Mouse (Mus musculus): ENCODE results near the gene Tbca.

Tbca gene

DNA sequence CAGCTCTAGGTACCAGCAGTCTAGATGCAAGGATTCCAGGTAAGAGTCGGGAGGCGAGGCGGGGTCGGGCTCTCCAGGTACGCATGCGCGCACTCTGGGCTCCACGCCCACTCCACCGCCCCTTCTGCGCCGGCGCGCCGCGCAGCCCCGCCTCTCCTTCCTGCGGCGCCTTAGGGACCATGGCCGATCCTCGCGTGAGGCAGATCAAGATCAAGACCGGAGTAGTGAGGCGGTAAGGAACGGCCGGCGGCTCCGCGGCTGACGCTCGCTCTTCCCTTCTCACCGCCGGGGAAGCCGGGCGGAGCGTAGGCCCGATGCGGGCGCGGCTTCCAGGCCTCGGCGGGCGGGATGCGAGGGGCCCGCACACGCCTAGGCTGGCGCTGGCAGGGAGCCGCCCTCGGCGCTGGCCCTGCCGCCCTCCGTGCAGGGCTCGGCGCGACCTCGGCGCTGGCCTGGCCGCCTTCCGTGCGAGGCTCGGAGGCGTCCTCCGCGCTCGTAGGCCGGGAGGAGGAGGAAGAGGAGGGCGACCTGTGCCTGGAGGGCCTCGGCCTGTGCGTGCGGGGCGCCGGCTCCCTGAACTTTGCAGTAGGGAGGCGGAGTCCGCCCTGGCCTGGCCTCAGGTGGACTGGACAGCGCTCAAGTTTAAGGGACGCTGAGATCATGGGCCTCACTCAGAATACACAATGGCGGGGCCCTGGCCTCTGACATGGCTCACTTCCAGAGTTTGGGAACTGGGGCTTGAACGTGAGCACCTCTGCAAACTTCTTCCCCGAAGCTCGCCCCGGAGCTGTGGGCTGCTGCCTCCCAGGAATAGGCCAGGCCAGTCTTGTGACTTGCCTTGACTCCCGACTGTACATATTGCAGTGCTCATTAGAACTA, at the start of gene Tbca:
Gene Tbca, plus strand, starts transcription at position 140 of the 879 bp plus-strand sequence.
- peak; percentile 91 for DNase-seq (ENCODE audit: low read depth, low spot score)

DNA sequence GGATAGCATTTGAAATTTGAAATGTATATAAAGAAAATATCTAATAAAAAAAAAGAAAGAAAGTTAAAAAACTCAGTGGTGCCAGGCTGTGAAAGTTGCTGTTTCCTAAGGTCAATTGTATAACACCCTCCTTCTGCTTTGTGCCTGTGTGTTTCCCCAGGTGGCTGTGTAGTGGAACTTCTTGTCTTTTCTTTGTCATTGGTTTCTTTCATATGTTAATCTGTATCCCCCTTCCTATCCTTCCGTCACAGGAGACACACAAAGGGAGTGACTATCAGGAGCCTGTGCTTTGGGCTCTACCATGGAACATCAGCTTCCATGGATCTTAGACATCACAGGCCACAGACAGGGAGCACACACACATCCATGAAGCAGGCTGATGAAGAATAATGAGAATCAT, 43.5 kb upstream of the Tbca start:
- peak; percentile 68 for DNase-seq (ENCODE audit: low read depth, low spot score)

DNA sequence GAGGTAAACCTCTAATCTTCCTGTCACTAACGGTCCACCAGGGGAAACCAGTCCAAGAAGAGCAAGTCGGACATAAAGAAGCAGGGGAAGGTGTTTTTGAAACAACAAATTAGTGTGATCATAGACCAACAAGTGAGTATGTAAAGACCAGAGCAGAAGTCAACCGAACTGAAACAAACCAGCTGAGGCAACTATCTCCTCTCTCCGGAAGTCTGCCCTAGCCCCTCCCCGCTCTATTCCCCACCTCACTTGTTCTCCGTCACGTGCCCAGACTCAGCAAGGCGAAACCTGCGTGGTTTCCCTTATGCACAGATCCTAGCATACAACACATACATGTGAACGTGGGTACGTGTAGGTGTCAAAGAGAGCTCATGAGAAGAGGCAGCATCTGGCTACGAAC, 22.9 kb upstream of the Tbca start:
- DNase-seq (ENCODE audit: low read depth, low spot score), result peak; percentile 7

DNA sequence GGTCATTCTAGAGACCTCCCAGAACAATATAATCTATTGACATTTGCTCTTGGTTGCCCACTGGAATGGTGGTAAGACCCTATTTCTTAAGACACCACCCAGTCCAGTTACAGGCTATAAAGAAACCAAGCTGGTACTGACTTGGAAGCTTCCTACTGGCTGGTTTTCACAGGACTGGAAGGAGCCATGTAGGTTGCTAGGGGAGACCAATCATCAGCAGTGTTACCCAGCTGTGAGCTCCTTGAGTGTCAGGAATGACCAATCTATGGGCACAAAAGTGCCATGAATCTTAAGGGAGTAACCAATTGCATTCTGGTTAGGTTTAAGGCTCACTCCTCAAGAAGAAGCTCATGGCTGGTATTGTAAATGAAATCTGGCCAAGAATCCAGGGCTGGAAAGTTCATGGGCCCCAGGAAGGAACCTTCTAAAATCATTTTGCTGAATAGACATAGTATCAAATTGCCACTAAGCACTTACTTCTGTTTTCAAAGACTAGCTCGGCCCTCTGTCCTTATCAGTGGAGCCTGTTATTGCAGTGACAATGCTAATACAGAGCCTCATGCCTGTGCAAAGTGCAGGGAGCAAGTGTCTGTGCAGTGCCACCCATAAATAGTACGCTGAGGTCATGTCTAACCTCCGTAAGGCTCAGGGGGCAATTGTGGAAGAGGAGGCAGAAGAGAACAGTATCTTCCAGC, 20.1 kb upstream of the Tbca start:
- no peak for DNase-seq (ENCODE audit: low read depth, low spot score)

DNA sequence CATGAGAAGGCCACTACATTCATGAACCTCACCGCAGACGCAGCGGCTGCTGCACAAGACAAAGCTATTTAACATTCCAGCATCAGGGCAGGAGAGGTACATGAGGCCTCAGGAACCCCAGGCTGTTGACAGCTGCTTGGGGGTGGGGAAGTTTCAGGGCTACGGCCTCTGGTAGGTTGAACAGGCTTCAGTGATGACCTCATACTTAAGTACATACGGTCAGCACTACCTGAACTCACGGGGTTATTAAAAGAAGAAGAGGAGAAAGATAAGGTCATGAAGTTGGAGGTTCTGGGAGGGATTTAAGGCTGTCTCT, 19.6 kb upstream of the Tbca start:
- DNase-seq (ENCODE audit: low read depth, low spot score), result no peak

DNA sequence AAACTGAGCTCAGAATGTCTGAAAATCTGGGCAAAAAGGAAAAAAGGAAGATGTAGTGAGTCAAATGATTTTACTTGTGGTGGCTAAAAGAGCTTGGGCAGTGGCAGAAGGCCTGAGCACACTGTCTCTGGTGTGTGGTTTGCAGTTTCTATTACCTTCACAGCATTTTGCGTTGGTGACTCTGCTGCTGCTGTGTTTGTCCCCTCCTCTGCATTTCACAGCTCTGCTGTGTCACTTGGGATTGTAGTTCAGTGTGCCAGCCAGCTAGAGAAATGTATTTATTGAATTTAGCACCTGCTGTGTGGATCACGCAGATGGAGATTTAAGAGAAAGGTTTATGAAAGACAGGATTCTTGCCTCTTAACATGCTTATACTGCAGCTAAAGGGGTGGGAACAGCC, 1.8 kb upstream of the Tbca start:
- DNase-seq (ENCODE audit: low read depth, low spot score), result no peak

DNA sequence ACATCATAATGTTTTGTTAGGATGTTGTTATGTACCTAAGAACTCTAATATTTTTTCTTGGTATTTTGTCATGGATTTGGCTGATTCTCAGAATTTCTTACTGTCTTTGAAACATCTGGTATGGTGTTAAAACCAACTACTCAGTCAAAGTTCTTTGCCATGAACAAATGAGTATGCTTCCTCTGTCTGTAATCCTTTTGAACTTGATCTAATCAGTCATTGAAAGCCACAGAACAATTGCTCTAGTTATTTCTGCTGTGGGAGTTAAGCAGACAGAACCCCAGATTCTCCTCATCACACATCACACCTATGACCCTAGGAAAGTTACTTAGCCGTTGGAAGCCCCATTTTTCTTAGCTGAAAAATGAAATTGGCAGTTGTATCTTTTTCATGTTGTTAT, 6.0 kb downstream of the Tbca start:
- DNase-seq (ENCODE audit: low read depth, low spot score), result no peak

DNA sequence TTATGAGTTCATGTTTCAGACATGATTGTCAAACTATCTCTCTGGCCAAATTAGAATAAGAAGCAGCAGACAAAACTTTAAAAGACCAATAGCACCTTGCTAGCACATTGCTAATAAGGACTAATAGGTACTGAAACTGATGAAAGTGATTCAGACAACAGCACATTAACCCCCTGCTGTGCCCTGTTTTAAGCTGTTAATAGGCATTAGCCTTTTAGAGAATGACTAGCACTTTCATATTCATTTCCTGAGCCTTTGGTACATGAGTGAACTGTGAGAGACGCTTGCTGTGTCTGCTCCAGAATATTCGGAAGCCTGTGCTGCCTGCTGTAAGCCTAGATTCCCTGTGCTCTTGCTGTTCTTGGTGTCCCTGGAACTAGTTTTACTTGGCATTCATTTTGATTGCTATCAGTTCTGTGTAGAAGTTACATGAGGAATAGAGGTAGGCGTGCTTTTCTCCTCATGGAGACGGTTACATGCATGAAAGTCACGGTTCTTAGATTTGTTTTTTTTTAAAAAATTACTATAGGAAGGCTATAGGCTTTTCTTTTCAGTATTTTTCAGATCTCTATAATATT, 14.9 kb downstream of the Tbca start:
- peak; percentile 26 for DNase-seq (ENCODE audit: low read depth, low spot score)

DNA sequence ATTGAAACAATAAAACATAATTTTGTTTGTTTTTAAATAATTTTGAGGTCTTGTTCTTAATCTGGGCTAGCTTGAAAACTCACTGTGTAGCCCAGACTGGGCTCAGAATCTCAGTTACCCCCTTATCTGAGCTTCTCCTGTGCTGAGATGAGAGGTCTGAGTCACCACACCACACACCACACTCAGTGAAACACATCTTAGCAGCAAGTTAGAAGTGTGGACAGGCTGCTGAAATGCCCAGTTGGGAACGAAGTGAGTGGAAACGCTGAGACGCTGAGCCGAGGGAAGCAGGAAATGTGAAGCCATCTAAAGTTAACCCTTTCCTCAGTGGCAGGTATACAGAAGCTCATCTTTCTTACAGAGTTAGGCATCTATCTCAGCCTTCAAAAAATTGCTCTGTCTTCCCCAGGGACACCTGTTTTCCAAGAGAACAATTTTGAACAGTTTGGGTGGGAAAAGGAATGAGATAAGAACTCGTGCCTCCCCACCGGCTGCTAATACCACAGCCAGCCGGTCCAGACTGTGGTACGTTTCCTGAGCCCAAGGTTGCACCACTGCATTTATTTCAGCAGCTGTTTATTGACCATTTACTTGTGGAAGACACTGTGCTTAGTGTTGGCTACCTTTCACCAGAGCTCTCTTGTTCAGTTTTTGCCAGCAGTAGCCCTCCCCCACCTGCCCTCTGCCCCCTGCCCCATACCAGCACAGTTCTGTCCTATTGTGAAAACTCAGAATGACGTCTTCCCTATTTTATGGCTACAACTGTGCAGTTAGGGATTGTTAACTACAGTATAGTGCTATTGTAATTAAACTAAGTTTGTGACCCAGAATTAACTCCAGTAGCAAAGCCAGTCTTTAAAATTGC, 17.8 kb downstream of the Tbca start:
- DNase-seq (ENCODE audit: low read depth, low spot score), result no peak

DNA sequence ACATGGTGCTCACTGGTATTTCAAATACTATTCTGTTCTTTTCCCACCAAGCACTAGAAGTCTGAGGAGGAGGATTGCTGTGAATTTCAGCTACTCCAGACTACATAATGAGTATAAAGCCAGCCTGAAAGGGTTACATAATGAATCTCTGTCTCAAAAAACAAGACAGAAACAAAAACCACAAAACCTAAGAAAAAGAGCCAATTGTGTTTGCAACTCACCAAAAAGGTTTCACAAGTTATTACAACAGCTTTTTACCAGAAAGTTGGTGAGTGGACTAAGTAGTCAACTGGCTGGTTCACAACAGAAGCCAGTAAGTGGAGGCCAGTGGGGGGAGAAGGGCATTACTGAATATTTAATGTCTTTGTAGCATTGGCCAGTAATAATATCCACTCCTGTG, 19.9 kb downstream of the Tbca start:
- no peak for DNase-seq (ENCODE audit: low read depth, low spot score)

DNA sequence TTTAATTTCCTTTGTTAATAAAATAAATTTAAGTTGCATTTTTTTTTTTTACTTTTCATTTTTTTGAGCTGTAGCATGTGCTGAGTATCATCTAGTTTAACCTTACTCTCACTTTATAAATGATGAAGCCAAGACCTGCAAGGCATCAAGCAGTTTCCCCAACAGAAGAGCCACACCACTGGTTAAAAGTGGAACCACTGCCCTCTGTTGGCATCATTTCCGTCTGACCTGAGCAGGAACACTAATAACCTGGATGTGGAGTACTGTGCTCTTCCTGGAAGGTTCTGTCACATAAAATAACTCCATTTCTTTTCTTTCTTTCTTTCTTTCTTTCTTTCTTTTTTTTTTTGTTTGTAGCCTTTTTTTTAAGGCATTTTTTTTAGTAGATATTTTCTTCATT, 21.0 kb downstream of the Tbca start:
- peak; percentile 45 for DNase-seq (ENCODE audit: low read depth, low spot score)

DNA sequence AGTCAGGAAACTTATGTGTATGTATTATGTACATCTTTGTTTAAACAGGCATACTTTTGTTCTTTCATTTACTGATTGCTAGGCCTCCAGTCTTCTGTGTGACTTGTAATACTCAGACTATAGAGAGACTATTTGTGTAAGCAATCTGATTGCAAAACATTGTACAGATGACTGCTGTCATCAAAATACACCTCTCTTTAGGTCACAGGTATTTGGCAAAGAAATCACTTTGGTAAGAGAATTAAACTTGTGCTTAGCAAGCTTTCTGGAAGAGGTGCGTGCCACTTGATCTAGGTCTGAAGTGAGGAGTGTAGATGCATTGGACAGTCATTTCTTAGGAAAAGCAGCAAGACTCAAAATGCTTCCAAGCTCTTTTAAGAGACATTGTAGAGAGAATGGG, 22.7 kb downstream of the Tbca start:
- no peak for DNase-seq (ENCODE audit: low read depth, low spot score)

DNA sequence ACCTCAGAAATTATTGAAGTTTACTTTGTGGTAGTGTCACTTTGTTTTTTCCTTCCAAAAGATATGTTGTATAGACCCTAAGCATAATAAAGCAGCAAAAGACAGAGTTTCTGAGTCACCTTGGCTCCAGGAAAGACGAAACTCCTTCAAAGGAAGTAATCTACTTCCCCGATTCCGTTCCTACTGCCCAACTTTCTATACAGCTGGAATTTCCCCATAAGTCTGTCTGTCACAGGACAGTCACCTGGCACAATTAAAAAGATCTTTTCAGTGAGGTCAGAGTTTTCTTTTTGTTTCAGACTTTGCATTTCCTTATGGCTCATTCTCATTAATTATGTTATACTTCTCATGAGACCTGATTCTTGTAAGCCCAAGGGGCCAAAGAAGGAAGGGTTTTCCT, 25.1 kb downstream of the Tbca start:
- no peak for DNase-seq (ENCODE audit: low read depth, low spot score)

DNA sequence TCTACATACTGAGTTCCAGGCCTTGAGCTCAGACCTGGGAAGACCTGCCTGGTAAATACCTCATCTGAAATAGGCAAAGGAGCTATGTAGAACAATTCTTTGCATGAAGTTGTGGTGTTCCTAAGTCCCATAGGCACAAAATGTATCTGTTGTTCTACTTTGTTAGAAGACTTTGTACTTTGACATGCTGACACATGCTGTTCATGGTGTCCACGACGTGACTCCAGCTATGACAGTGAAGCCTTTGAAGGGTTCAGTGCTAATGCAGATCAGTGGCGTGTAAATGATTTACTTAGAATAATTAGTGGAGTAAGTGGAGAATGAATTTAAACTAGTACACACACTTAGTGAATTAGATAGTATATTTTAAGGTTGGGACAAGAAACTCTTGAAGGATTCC, 31.8 kb downstream of the Tbca start:
- no peak for DNase-seq (ENCODE audit: low read depth, low spot score)

DNA sequence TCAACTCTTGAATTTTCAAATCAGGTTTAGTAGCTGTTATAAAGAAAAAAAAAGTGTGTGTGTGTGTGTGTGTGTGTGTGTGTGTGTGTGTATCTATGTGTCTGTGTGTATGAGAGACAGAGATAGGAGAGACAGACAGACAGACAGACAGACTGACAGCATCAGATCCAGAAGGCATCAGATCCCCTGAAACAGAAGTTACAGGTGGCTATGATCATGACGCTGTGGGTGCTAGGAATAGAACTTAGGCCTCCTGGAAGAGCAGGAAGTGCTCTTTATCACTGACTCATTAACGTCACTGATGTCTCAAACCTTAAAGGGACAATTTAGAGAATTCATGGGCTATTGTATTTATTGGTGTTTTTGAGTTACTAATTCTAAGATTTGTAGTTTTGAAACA, 32.2 kb downstream of the Tbca start:
- DNase-seq (ENCODE audit: low read depth, low spot score), result no peak

DNA sequence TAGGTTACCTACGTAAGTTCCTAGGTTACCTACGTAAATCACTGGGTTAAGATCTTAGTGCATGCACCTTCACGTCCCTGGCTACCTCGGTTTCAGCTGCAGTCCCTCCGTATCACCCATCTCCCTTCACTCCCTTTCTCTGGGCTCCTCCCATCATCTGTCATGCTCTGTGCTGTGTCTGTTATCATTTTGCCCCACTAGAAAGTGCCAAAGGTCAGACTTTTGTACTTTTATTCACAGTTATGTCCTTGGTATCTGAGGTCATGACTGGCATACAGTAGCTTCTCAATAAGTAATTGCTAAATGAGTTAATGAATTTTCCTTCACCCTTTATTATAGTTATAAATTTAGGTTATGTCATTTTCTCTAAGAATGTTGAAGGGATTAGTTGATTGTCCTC, 37.7 kb downstream of the Tbca start:
- no peak for DNase-seq (ENCODE audit: low read depth, low spot score)

DNA sequence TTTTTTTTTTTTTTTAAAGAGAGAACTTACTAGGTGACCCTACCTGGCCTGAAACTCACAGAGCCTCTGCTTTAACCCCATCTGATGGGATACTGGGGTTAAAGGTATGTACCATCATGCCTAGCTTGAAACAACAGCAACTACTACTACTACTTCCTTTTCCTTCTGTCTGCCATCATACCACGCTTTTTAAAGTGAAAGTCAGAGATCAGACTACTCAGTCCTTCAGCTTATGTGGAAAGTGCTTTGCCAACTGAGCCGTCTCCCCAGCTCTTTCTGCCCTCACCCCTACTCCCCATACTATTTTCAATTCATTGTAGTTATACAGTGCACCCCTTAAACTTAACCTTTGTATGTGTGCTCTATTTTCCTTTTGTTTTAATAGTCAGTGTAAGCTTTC, 38.3 kb downstream of the Tbca start:
- DNase-seq (ENCODE audit: low read depth, low spot score), result no peak

DNA sequence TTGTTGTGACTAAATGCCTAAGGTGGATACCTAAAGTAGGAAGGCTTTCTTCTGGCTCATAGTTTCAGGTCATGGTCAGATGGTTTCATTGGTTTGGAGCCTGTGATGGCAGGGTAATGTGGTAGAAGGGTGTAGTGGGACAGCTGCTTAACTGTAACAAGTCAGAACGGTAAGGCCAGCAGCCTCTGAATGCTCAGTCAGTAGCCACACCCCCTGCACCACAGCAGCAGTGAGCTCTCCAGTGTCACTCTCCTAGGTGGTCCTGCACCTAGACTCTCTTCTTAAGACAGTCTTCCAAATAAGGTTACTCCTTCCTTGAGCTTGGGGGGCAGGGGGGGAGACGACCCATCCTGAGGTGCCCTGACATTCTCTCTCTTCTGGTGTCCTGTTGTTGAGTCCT, 39.1 kb downstream of the Tbca start:
- DNase-seq (ENCODE audit: low read depth, low spot score), result no peak

DNA sequence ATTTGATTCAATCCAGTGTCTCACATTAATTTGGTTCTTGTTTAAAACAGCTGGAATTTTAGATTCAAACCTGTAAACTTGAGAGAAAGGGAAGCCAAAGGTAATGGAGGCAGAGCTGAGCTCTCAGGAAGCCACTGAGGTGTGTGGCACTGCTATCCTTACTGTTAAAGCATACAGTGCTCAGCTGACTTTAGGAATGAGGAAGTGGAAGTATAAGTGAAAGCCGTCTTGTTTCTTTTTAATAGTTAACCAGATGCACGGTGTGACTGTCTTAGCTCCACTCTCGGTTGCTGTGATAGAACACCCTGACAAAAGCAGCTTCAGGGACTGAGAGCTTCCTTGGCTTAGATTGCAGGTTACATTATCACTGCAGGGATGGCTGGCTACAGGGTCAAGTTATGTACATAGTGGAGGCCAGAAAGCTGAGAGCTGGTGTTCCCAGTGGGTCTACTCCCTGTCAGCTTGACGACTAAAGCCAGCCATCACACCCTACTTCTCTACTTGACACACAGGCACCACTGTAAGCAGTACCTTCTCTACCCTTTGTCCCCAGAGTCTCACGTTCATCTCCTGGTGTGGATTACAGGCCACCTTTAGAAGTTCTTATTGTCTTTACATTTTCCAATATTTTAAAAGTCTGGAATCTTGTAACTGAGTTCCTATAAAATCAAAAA, 49.5 kb downstream of the Tbca start:
- DNase-seq (ENCODE audit: low read depth, low spot score), result no peak

DNA sequence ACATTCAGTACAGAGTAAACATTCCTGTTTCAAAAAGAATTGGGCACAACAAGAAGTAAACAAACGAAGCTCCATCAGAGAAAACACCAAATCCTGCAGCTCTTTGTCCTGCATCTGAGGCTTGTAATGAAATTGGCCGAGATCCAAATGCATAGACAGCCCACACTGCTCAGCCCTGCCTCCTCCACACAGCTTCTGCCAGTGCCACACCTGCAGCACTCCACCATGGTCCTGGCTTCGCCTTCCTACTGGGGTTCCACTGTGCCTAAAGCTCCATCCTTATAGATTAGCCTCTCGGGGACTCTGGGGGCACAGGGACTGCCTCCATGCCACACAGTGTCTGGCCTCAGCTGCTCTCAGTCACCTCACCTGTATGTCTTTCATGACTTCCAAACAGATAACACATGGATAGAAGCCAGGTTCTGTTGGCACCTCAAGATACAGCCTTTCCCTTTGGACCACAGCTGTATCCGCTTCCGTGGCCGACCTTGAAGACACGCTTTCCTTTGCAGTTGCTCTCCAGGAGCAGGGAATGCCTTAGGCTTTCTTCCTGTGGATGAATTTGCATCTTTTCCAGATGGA, 50.1 kb downstream of the Tbca start:
- DNase-seq (ENCODE audit: low read depth, low spot score), result no peak

DNA sequence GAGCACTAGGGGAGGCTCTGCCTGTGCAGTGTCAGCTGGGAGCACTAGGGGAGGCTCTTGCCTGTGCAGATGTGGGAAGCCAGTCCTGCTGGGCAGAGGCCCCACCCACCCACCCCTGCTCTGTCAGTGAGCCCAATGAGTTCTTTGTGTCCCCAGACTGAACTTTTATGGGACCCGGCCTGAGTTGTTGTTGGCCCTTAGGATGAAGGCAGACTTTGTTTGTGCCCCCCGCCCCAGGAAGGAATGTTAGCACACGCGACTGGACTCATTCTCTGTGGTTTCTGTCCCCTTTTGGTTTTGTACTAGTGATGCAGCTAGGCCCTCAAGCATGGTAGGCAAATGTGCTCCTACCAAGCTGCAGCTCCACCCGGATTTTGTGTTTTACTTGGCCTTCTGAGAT, 54.5 kb downstream of the Tbca start:
- DNase-seq (ENCODE audit: low read depth, low spot score), result peak; percentile 39

Measured in ES-CJ7 (cell line).